Mouse (Mus musculus): ENCODE results near the gene Kctd13. TPM values are rescaled to one million over a fixed set of nuclear protein-coding genes. Genes with fewer than 3 reads are reported as not detected.

The Kctd13 gene
- total RNA-seq, 2 experiments from 2014 or later = 0.77 to 1.7 TPM

DNA sequence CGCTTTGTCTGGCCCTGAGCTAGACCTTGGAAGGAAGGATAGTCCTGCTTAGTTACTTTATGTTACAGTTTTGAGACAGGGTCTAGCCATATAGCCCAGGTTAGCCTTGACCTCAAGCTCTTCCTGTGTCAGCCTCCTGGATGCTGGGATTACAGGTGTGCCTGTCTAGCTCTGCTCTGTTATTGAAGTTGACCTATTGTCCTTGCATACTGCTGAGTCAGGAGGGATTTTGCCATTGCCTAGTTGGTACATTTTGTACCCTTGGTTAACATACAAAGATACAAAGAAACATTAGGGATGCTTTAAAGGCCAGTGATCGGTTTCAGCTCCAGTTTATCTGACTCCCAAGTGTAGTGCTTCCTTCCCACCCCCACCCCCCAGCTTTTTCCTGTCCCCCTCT is 4.0 kb downstream of the Kctd13 start:
- no peak for ATAC-seq (replicated peaks; ENCODE audit: low FRiP score, poor library complexity, severe bottlenecking)

DNA sequence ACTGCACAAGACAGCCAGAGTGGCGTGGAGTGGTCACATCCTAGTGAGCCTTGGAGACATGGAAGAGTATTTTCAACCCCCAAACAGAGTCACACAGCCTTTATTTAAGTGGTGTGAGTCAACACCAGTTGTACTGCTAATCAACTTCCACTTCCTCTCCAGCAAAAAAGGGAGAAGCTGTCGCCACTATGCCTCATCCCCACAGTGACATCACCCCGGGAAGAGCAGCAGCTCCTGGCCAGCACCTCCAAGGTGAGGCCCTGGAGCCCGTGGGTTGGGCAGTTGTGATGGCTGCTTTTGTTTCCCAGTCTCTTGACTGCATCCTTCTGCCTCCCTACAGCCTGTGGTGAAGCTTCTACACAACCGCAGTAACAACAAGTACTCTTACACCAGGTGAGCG is 12.5 kb downstream of the Kctd13 start:
- ATAC-seq (replicated peaks; ENCODE audit: low FRiP score, poor library complexity, severe bottlenecking) = no peak

DNA sequence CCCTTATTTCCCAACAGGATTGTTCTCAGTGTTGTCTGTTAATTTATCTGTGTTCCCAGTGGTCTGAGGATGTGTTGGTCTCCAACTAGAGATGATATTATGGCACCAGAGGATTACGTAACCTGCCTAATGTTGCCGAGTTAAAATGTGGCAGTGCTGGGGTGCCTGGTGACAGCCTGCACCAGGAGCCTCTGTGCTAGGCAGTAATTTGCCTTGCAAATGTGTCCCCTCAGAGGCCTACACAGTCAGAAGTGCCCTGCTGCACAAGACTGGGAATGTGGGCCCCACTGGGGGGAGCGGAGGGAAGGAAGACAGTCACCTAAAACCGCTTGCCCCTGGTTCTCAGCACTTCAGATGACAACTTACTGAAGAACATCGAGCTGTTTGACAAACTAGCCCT is 13.1 kb downstream of the Kctd13 start:
- no peak for ATAC-seq (replicated peaks; ENCODE audit: low FRiP score, poor library complexity, severe bottlenecking)

DNA sequence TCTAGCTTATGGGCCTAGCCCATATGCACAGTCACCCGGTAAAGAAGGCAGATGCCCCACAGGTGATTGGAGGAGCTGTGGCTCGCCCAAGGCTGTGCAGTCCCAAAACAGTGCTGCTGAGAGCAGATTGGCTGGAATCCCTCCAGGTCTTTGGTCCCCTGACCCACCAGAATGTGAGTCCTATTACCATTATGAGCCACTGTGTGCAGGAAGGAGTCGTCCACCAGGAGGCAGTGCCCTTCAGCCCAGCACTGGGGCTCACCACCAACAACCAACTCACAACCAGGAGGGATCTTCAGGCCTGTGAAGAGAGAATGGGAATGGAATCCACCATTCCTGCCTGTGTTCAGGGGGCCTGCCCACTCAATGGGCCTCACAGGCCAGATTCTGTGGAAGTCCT is 17.9 kb downstream of the Kctd13 start:
- peak; percentile 41; the same call in 1 of the 2 replicates for ATAC-seq (replicated peaks; ENCODE audit: low FRiP score, poor library complexity, severe bottlenecking)

DNA sequence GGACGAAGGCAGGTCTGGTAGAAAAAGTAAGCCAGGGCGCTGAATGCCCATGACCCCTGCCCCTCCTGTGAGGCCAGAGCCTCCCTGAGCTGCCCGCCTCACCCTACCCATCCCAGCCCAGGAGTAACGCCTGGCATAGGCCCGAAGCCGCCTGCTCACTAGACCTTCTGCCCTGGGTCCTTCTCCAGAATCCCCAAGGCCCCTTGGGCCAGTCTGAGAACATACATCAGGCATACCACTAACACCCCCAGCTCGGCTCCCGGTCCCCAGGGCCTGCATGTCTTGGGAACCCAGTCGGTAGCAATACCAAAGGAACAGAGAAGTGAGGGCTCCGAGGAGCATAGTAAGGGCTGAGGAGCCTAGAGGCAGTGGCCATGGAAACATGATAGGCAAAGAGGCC is 19.9 kb downstream of the Kctd13 start:
- no peak for ATAC-seq (replicated peaks; ENCODE audit: low FRiP score, poor library complexity, severe bottlenecking)

DNA sequence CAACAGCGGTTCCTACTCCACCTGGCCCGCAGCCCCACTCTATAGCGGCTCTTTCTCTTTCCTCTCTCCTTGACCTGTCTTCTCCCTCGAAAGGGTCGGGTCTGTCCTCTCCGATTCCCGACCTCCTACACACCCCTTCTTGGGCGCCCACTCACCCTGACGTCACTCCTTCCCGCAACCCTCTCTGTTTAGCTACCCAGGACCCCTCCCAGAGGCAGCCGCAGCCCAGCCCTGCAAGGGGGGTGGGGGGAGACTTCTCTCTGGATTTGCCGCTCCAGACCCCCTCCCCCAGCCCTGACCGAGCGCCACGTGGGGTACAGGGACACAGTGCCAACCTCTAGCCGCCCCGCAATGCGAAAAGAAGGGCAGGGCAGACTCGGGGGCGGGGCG is 20.7 kb downstream of the Kctd13 start, which contains the start of gene Asphd1:
Gene Asphd1 (minus strand): TSS at position 180 of the 390 bp plus-strand sequence.
- no peak for ATAC-seq (replicated peaks; ENCODE audit: low FRiP score, poor library complexity, severe bottlenecking)

DNA sequence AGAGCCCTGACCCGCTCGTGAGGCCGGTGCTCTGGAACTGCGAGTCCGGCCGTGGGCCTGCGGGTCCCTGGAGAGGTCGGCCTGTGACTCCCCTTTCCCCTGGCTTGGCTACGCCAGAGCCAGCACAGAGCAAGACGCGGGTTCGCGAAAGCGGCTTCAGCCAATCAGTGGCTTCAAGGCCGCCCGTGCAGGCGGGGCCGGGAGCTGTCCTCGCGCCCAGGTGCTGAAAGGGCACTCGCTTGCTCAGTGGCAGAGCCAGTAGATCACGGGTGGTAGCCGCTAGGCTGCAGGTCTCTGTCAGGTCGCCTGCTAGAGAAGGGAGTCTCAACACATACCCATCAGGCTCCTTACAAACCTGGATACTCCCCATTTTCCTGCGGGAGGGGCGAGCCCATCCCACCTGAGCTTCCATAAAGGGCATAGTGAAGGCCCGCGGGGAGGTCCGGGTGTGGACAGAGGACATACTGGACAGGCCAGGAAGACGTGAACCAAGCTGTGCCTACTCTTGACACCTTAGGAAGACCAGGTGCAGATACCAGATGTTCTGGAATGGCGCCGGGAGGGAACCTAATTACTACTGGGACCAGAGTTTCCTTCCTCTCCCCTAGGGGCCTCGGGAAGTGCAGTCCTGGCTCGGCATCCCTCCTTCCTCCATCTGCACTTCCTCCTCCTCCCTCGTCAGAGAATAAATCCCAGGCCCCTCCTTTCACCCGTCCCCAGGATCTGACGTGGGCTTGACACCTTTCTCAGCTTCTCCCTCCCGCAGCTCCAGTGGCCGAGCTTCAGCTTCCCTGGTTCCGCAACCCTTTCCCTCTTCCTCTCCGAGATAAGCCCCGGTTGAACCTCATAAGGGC is 21.3 kb downstream of the Kctd13 start, which contains the start of gene Sez6l2:
Gene Sez6l2 (plus strand): TSS at position 771 of the 854 bp plus-strand sequence.
- peak; percentile 73 for ATAC-seq (replicated peaks; ENCODE audit: low FRiP score, poor library complexity, severe bottlenecking)

DNA sequence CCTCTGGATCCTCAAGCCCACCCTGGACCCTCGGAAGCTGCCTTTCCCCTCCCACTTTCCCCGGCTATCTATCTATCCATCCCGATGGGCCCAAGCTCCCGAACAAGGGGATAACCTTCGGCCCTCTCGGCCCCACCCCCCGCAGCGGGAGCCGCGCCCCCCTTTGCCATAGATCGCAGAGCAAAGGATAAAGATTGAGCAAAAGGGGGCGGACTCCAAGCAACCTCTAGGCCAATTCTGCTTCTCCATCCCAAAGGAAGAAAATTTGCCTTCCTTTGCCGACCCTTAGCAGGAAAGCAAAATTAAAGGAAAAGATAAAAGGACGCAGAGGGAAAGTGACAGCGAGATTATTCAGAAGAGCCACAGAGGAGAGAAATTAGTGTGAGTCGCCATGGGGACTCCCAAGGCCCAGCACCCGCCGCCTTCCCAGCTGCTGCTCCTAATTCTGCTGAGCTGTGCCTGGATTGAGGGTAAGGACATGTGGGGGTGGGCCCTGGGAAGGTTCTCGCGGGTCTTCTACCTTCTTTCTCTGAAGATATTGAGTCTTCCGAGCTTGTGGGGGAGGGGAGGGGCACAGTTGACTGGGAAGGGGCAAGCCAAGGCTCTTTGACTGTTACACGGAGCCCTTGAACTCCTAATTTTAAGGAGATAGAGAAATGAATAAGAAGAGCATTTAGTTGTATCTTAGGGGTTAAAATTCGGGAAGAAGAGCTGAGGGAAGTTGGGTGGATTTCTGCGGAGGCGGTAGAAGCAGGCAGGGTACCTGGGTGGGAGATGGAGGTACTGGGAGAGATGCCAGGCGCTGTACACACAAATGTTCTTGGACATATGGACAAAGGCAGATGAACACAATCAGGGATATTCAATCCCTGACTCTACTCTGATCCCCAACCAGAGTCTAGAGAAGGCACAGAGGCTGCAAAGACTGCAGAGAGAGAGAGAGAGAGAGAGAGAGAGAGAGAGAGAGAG is 22.3 kb downstream of the Kctd13 start:
- ATAC-seq (replicated peaks; ENCODE audit: low FRiP score, poor library complexity, severe bottlenecking) = no peak

DNA sequence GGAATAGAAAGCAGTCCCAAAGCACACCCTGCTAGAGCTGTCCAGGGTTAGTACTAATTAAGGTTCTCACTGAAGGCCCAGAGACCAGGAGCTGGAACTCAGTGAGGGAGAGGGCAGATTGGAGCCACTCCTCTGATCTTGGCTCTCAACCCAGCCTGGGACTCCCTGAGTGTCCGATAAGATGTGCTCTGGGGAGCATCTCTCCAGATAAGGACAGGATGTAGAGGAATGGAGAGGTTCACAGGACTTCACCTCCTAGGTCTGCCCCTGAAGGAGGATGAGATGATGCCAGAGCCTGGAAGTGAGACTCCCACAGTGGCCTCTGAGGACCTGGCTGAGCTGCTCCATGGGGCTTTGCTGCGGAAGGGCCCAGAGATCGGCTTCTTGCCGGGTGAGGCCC is 23.1 kb downstream of the Kctd13 start:
- ATAC-seq (replicated peaks; ENCODE audit: low FRiP score, poor library complexity, severe bottlenecking) = no peak

DNA sequence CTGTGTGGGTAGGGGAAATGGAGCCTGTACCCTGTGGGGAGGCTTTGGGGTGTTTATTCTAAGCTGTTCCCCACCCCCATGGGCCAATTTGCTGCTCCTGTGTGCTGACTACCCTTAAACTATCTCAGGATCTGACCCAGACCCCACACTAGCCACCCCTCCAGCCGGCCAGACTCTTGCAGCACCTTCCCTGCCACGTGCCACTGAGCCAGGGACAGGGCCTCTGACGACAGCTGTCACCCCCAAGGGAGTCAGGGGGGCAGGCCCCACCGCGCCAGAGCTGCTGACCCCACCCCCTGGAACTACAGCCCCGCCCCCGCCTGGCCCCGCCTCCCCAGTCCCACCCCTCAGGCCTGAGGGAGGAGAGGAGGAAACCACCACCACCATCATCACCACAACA is 24.0 kb downstream of the Kctd13 start:
- no peak for ATAC-seq (replicated peaks; ENCODE audit: low FRiP score, poor library complexity, severe bottlenecking)

DNA sequence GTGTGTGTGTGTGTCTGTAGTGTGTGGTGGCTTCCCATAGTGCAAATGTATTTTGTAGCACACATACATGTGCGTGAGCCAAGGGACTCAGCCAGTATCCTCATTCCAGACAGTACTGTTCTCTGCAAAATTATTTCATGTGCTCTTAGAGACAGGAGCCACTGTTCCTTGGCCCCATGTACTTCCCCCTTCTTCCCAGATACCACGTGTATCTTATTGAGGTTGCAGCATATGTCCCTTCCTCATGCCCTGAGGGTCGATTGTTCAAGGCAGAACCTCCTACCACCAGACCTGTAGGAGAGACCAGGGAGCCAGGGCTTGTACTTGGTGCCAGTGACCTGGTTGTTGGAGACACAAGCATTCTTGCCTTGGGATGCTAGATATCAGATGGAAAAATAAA is 26.4 kb downstream of the Kctd13 start:
- ATAC-seq (replicated peaks; ENCODE audit: low FRiP score, poor library complexity, severe bottlenecking) = no peak

DNA sequence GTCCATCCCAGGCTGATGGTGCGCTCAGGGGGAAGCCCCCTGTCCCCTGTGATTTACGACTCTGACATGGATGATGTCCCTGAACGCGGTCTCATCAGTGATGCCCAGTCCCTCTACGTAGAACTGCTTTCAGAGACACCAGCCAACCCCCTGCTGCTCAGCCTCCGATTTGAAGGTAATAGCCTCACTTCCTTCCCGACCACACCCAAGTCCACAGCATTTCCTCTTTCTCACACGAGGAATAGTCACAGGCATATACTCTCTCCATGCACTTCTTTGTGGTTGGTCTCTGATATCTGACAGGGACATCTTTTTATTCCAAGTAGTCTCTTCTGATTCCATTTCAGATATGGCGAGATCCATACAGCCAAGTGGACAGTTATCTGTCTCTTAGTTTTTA is 31.1 kb downstream of the Kctd13 start:
- no peak for ATAC-seq (replicated peaks; ENCODE audit: low FRiP score, poor library complexity, severe bottlenecking)

DNA sequence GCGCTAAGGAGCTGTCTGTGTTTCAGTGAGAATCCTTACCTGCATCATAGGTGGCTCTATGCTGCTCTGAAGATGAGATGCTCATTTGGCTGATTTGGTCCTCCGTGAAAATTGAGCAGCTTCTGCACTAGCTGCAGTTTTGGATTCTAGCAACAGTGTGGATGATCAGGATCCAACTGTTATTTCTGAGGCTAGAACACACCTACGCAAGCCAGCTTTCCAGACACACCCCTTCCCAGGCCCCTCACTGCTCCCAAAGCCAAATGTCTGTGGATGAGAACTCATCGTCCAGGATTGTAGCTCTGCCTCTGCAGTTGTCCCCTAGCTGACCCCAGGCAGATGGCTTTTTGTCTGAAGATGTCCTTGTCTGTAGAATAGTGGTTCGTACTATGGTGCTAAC is 32.4 kb downstream of the Kctd13 start:
- no peak for ATAC-seq (replicated peaks; ENCODE audit: low FRiP score, poor library complexity, severe bottlenecking)

DNA sequence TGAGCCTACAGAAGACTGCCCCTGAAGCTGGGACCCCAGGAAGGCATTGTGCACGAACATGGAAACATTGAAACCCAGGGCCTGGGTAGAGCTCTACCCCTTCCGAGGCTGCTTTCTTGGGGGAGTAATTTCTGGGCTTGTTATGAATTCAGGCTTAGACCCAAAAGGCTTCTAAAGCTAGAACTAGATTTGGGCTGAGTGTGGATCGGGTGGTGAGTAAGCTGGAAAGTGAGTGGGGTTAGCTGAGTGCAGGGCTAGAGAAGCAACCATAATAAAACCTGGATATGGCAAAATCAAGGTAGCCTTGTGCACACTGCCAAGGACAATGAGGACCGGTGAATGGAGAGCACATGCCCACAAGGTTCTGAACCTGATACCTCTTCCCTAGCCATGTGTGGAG is 33.3 kb downstream of the Kctd13 start:
- no peak for ATAC-seq (replicated peaks; ENCODE audit: low FRiP score, poor library complexity, severe bottlenecking)

DNA sequence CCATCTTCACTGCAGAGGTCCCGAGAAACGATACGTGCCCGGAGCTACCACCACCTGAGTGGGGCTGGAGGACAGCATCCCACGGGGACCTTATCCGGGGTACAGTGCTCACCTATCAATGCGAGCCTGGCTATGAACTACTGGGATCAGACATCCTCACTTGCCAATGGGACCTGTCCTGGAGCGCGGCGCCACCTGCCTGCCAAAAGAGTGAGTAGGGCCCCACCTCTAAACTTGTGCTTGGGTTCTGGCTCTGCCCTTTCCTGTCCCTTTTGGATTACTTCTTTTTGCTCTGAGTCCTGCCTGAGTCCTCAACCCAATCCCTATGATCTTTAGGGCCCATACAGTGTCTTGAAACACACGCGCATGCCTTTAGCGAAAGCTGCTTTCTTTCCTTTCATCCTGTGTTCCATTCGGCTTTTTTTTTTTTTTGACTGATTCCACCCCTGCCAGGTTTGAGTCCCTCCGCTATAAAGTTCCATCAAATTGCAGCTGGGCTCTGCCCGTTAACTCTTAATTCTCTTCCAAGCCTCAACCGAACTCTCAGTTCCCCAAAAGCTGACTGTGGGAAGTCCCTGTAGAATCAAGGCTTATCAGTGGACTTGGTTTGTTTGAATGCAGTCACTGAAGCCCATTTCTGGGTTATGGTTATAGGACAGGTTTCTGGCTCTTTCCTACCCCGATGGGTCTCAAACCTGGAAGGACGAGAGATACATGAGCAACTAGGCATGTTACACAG is 35.0 kb downstream of the Kctd13 start:
- ATAC-seq (replicated peaks; ENCODE audit: low FRiP score, poor library complexity, severe bottlenecking) = no peak

DNA sequence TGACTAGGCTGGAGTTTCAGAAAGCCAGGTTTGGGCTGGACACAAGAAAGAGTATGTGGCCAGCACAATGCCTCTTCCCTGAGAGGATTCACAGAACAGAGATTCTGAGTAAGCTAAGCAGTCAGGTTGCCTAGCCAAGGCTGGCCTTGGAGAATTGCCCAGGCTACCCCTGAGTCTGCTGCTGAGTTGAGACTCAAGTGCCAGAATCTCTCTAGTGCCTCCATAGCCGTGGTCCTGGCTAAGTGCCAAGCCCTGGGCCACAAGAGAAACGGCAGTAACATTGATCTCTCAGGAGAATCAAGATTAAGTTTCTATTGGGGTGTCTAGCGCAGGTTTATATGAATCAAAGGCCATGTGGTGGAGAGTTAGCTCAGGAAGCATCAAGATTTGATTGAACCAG is 36.9 kb downstream of the Kctd13 start:
- no peak for ATAC-seq (replicated peaks; ENCODE audit: low FRiP score, poor library complexity, severe bottlenecking)

DNA sequence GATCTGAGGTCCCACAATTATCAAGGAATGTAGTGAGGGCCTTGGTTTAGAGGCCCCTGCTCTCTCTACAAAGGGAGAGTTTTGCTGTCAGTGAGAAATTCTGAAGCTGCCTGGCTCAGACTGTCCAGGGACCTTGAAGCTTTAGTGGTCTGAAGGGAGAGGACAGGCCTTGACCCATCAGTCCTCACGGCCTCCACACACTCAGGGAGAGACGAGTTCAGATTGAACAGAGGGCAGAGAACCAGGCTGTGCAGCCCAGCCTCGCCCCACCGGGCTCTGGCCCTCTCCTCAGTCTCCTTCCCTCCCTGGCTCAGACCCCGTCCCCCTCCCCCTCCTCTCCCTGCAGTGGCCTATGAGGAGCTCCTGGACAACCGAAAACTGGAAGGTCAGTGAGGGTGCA is 38.7 kb downstream of the Kctd13 start:
- ATAC-seq (replicated peaks; ENCODE audit: low FRiP score, poor library complexity, severe bottlenecking) = no peak

DNA sequence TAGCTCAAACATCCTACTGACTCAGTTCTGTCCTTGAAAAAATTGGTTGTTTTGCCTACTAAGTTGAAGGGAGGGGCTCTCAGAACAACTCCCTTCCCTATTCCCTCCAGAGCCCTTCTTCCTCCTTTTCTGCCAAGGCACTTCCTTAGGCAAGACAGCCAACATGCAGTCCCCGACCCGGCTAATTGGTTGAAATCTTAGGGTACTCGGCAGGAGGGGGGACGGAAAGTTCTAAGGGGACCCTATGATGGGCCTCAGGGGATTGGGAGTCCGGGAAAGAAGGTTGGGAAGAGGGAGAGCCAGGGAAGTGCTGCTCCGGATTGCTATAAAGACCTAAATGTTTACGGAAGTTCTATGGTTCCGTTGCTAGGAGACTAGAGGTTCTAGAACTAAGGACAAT is 46.8 kb downstream of the Kctd13 start:
- no peak for ATAC-seq (replicated peaks; ENCODE audit: low FRiP score, poor library complexity, severe bottlenecking)

DNA sequence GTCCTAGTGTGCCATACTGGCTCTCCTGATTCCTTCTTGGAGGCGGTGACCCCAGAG is 47.0 kb downstream of the Kctd13 start, which contains the start of gene Cdipt:
Gene Cdipt (plus strand): TSS at position 22 of the 57 bp plus-strand sequence.
- ATAC-seq (replicated peaks; ENCODE audit: low FRiP score, poor library complexity, severe bottlenecking) = no peak
